Mouse (Mus musculus): ENCODE measurements around the gene Pla2g2f.

The Pla2g2f gene

GRCm38 (mm10) chr4:138757416-138757815 is at the start of gene Pla2g2f:
TSS of gene Pla2g2f (minus strand) at chr4:138757626.
- DNase-seq (ENCODE audit: low spot score in 2 of 2): no peak

GRCm38 (mm10) chr4:138806920-138807541 is 49.6 kb upstream of the Pla2g2f start:
- DNase-seq (ENCODE audit: low spot score in 2 of 2): no peak

- no peak for DNase-seq (ENCODE audit: low spot score in 2 of 2)
Measured at GRCm38 (mm10) chr4:138806160-138806559, 48.7 kb upstream of the Pla2g2f start.

GRCm38 (mm10) chr4:138805248-138805647 is 47.8 kb upstream of the Pla2g2f start:
- no peak for DNase-seq (ENCODE audit: low spot score in 2 of 2)

- no peak for DNase-seq (ENCODE audit: low spot score in 2 of 2)
Measured at GRCm38 (mm10) chr4:138802917-138803316, 45.5 kb upstream of the Pla2g2f start.

GRCm38 (mm10) chr4:138801631-138802030 is 44.2 kb upstream of the Pla2g2f start:
- no peak for DNase-seq (ENCODE audit: low spot score in 2 of 2)

GRCm38 (mm10) chr4:138800134-138800744 is 42.8 kb upstream of the Pla2g2f start:
- DNase-seq (ENCODE audit: low spot score in 2 of 2): no peak

- no peak for DNase-seq (ENCODE audit: low spot score in 2 of 2)
Measured at GRCm38 (mm10) chr4:138797217-138797570, 39.8 kb upstream of the Pla2g2f start.

GRCm38 (mm10) chr4:138796513-138797216 is 39.2 kb upstream of the Pla2g2f start:
- DNase-seq (ENCODE audit: low spot score in 2 of 2): no peak

GRCm38 (mm10) chr4:138794344-138794743 is 36.9 kb upstream of the Pla2g2f start:
- no peak for DNase-seq (ENCODE audit: low spot score in 2 of 2)

GRCm38 (mm10) chr4:138793276-138793675 is 35.9 kb upstream of the Pla2g2f start:
- peak in 1 of 2 experiments; percentile 30 for DNase-seq (ENCODE audit: low spot score in 2 of 2)

- DNase-seq (ENCODE audit: low spot score in 2 of 2): no peak
Measured at GRCm38 (mm10) chr4:138792599-138792998, 35.2 kb upstream of the Pla2g2f start.

GRCm38 (mm10) chr4:138791452-138791851 is 34.0 kb upstream of the Pla2g2f start:
- no peak for DNase-seq (ENCODE audit: low spot score in 2 of 2)

- no peak for DNase-seq (ENCODE audit: low spot score in 2 of 2)
Measured at GRCm38 (mm10) chr4:138788381-138788780, 31.0 kb upstream of the Pla2g2f start.

- DNase-seq (ENCODE audit: low spot score in 2 of 2): no peak
Measured at GRCm38 (mm10) chr4:138786141-138786540, 28.7 kb upstream of the Pla2g2f start.

GRCm38 (mm10) chr4:138785721-138786120 is 28.3 kb upstream of the Pla2g2f start:
- DNase-seq (ENCODE audit: low spot score in 2 of 2): no peak

GRCm38 (mm10) chr4:138782098-138782497 is 24.7 kb upstream of the Pla2g2f start:
- DNase-seq (ENCODE audit: low spot score in 2 of 2): no peak

GRCm38 (mm10) chr4:138780300-138780699 is 22.9 kb upstream of the Pla2g2f start:
- no peak for DNase-seq (ENCODE audit: low spot score in 2 of 2)

GRCm38 (mm10) chr4:138777417-138778407 is 20.3 kb upstream of the Pla2g2f start:
- no peak for DNase-seq (ENCODE audit: low spot score in 2 of 2)

GRCm38 (mm10) chr4:138775435-138775834 is 18.0 kb upstream of the Pla2g2f start, which contains the start of gene Pla2g2d:
TSS of gene Pla2g2d (plus strand) at chr4:138775735.
- no peak for DNase-seq (ENCODE audit: low spot score in 2 of 2)

- DNase-seq (ENCODE audit: low spot score in 2 of 2): no peak
Measured at GRCm38 (mm10) chr4:138772386-138772785, 15.0 kb upstream of the Pla2g2f start.

- no peak for DNase-seq (ENCODE audit: low spot score in 2 of 2)
Measured at GRCm38 (mm10) chr4:138771970-138772369, 14.5 kb upstream of the Pla2g2f start.
